Mouse (Mus musculus) limb, embryonic 15.5 days (tissue): ENCODE measurements at regions not wholly inside any gene's neighbourhood (a gene's known extent, or its start where the extent isn't known, plus 50 kb on each side); places are given as distances from the start of the nearest gene placed in this dataset.

Experiments used
- ATAC-seq: fragments of 200-750 bp; cut with Nextera tagmentation; 2 replicates; pipeline ENCODE4 v1.8.0; 2017; ENCODE audit warnings: low read depth, moderate TSS enrichment; ENCODE audit not compliant: insufficient number of reproducible peaks, low FRiP score, low TSS enrichment
- H3K27ac ChIP-seq: fragments of 300-500 bp; sonication (generic); 2 replicates; pipeline ENCODE4 v1.5.1; 2015; ENCODE audit warnings: moderate library complexity, mild to moderate bottlenecking, inconsistent platforms
- H3K27me3 ChIP-seq: fragments of 300-500 bp; sonication (generic); 2 replicates; pipeline ENCODE4 v1.6.1; 2015; ENCODE audit warnings: inconsistent platforms
- H3K36me3 ChIP-seq: fragments of 300-500 bp; sonication (generic); 2 replicates; pipeline ENCODE4 v1.6.1; 2015; ENCODE audit warnings: inconsistent platforms
- H3K4me1 ChIP-seq: fragments of 300-500 bp; sonication (generic); 2 replicates; pipeline ENCODE4 v1.6.1; 2015; ENCODE audit warnings: inconsistent platforms
- H3K4me2 ChIP-seq: fragments of 300-500 bp; sonication (generic); 2 replicates; pipeline ENCODE4 v1.6.1; 2015; ENCODE audit warnings: mild to moderate bottlenecking, inconsistent platforms
- H3K4me3 ChIP-seq: fragments of 300-500 bp; sonication (generic); 2 replicates; pipeline ENCODE4 v1.5.1; 2015; ENCODE audit warnings: mild to moderate bottlenecking, inconsistent platforms
- H3K9ac ChIP-seq: fragments of 300-500 bp; sonication (generic); 2 replicates; pipeline ENCODE4 v1.6.1; 2015; ENCODE audit warnings: inconsistent platforms
- H3K9me3 ChIP-seq: fragments of 300-500 bp; sonication (generic); 2 replicates; pipeline ENCODE4 v1.6.1; 2016; ENCODE audit warnings: inconsistent platforms
- WGBS: fragments of 180-500 bp; shearing (Covaris S2); methylation state at CpG from one replicate; pipeline ENCODE4 v1.1.7; 2015; 5-methylcytosine and 5-hydroxymethylcytosine counted together

- Histone ChIP-seq H3K36me3 (no peaks in the 10 kb centered on the region), H3K27me3 (0 out of 2 replicates have a peak, but pooled peaks cover 12% of the 10 kb centered on the region), H3K9me3 (no peaks in the 10 kb centered on the region), H3K4me3 (no peak overlapping the region), H3K27ac (peak overlapping the region; percentile 71), H3K9ac (no peak overlapping the region), H3K4me1 (peaks cover 55% of the 10 kb centered on the region), H3K4me2 (peak overlapping the region; percentile 24; the same call in 1 of the 2 replicates)
- 30% methylated on average over 30 of the region's 30 CpGs for WGBS
- no peak for ATAC-seq
These were observed 212.4 kb downstream of the Srbd1 start for GRCm38 (mm10) chr17:85932360-85933132.

- H3K9me3 ChIP-seq: no peaks in the 10 kb centered on the region
- H3K4me2 ChIP-seq: no peak overlapping the region
- 35% methylated on average over 10 of the region's 10 CpGs for WGBS
- 0 out of 2 replicates have a peak, but pooled peaks cover 13% of the 10 kb centered on the region for H3K27me3 ChIP-seq
- no peaks in the 10 kb centered on the region for H3K36me3 ChIP-seq
- no peak for ATAC-seq
- 0 out of 2 replicates have a peak overlapping the region, but pooled peaks have one; percentile 71 for H3K27ac ChIP-seq
- H3K4me3 ChIP-seq: no peak overlapping the region
- no peak overlapping the region for H3K9ac ChIP-seq
- H3K4me1 ChIP-seq: peaks cover 60% of the 10 kb centered on the region
These were observed 213.0 kb downstream of the Srbd1 start for GRCm38 (mm10) chr17:85931955-85932354.

- 41% methylated on average over 5 of the region's 5 CpGs for WGBS
- no peak overlapping the region for H3K4me3 ChIP-seq
- no peaks in the 10 kb centered on the region for H3K9me3 ChIP-seq
- H3K27ac ChIP-seq: peak overlapping the region; percentile 81
- no peak overlapping the region for H3K4me2 ChIP-seq
- no peak overlapping the region for H3K9ac ChIP-seq
- no peak for ATAC-seq
- peaks cover 13% of the 10 kb centered on the region; the same call in 1 of the 2 replicates for H3K27me3 ChIP-seq
- peaks cover 60% of the 10 kb centered on the region for H3K4me1 ChIP-seq
- H3K36me3 ChIP-seq: no peaks in the 10 kb centered on the region
These were observed 214.2 kb downstream of the Srbd1 start for GRCm38 (mm10) chr17:85930789-85931188.

- WGBS: 56% methylated on average over 3 of the region's 3 CpGs
- no peak for ATAC-seq
These were observed 214.6 kb downstream of the Srbd1 start for GRCm38 (mm10) chr17:85930331-85930730.

GRCm38 (mm10) chr17:85929699-85930286 lies 215.2 kb downstream of the Srbd1 start:
- Histone ChIP-seq H3K4me1 (peaks cover 52% of the 10 kb centered on the region), H3K27ac (peak overlapping the region; percentile 81), H3K27me3 (peaks cover 13% of the 10 kb centered on the region; the same call in 1 of the 2 replicates), H3K9ac (no peak overlapping the region), H3K9me3 (no peaks in the 10 kb centered on the region), H3K4me3 (no peak overlapping the region), H3K4me2 (no peak overlapping the region), H3K36me3 (no peaks in the 10 kb centered on the region)
- no peak for ATAC-seq
- 34% methylated on average over 12 of the region's 12 CpGs for WGBS

More at GRCm38 (mm10) chr17:85930331-85930730, 214.6 kb downstream of the Srbd1 start:
- Histone ChIP-seq H3K4me2 (no peak overlapping the region), H3K9ac (no peak overlapping the region), H3K36me3 (no peaks in the 10 kb centered on the region), H3K4me1 (peaks cover 56% of the 10 kb centered on the region), H3K27ac (peak overlapping the region; percentile 81), H3K9me3 (no peaks in the 10 kb centered on the region), H3K27me3 (peaks cover 13% of the 10 kb centered on the region; the same call in 1 of the 2 replicates), H3K4me3 (no peak overlapping the region)

- WGBS: 25% methylated on average over 2 of the region's 2 CpGs
- no peak overlapping the region for H3K4me3 ChIP-seq
- H3K27ac ChIP-seq: no peak overlapping the region
- peaks cover 13% of the 10 kb centered on the region; the same call in 1 of the 2 replicates for H3K27me3 ChIP-seq
- H3K36me3 ChIP-seq: no peaks in the 10 kb centered on the region
- H3K4me1 ChIP-seq: peaks cover 52% of the 10 kb centered on the region
- H3K4me2 ChIP-seq: no peak overlapping the region
- no peak overlapping the region for H3K9ac ChIP-seq
- no peak for ATAC-seq
- no peaks in the 10 kb centered on the region for H3K9me3 ChIP-seq
These were observed 216.4 kb downstream of the Srbd1 start for GRCm38 (mm10) chr17:85928543-85928942.

- no peak for ATAC-seq
- no peaks in the 10 kb centered on the region for H3K36me3 ChIP-seq
- no peak overlapping the region for H3K9ac ChIP-seq
- H3K27ac ChIP-seq: no peak overlapping the region
- peaks cover 44% of the 10 kb centered on the region for H3K4me1 ChIP-seq
- H3K4me2 ChIP-seq: no peak overlapping the region
- no peak overlapping the region for H3K4me3 ChIP-seq
- H3K27me3 ChIP-seq: peaks cover 13% of the 10 kb centered on the region; the same call in 1 of the 2 replicates
- WGBS: 57% methylated on average over 9 of the region's 9 CpGs
- no peaks in the 10 kb centered on the region for H3K9me3 ChIP-seq
These were observed 217.7 kb downstream of the Srbd1 start for GRCm38 (mm10) chr17:85927261-85927660.

GRCm38 (mm10) chr17:85926044-85926443 lies 218.9 kb downstream of the Srbd1 start:
- WGBS: 89% methylated on average over 4 of the region's 4 CpGs
- Histone ChIP-seq H3K4me1 (peaks cover 43% of the 10 kb centered on the region), H3K4me2 (no peak overlapping the region), H3K4me3 (no peak overlapping the region), H3K27ac (no peak overlapping the region), H3K9ac (no peak overlapping the region), H3K27me3 (peaks cover 7% of the 10 kb centered on the region; the same call in 1 of the 2 replicates), H3K9me3 (no peaks in the 10 kb centered on the region), H3K36me3 (no peaks in the 10 kb centered on the region)
- ATAC-seq: no peak

GRCm38 (mm10) chr17:85921219-85921673 lies 223.7 kb downstream of the Srbd1 start:
- ATAC-seq: peak; percentile 62; the same call in 1 of the 2 replicates
- peaks cover 16% of the 10 kb centered on the region for H3K27me3 ChIP-seq
- no peaks in the 10 kb centered on the region for H3K9me3 ChIP-seq
- WGBS: 23% methylated on average over 8 of the region's 8 CpGs
- H3K27ac ChIP-seq: peak overlapping the region; percentile 38; the same call in 1 of the 2 replicates
- peaks cover 22% of the 10 kb centered on the region for H3K4me1 ChIP-seq
- no peak overlapping the region for H3K4me3 ChIP-seq
- H3K36me3 ChIP-seq: no peaks in the 10 kb centered on the region
- no peak overlapping the region for H3K4me2 ChIP-seq
- H3K9ac ChIP-seq: no peak overlapping the region

- Histone ChIP-seq H3K27me3 (peaks cover 16% of the 10 kb centered on the region), H3K9ac (no peak overlapping the region), H3K4me3 (no peak overlapping the region), H3K36me3 (no peaks in the 10 kb centered on the region), H3K4me2 (no peak overlapping the region), H3K9me3 (no peaks in the 10 kb centered on the region), H3K27ac (no peak overlapping the region), H3K4me1 (peaks cover 22% of the 10 kb centered on the region)
- no peak for ATAC-seq
- 67% methylated on average over 7 of the region's 7 CpGs for WGBS
These were observed 225.1 kb downstream of the Srbd1 start for GRCm38 (mm10) chr17:85919868-85920267.

GRCm38 (mm10) chr17:85915870-85916269 lies 227.8 kb upstream of the Six2 start:
- Histone ChIP-seq H3K4me2 (no peak overlapping the region), H3K4me3 (no peak overlapping the region), H3K9me3 (no peaks in the 10 kb centered on the region), H3K27me3 (peaks cover 16% of the 10 kb centered on the region), H3K27ac (no peak overlapping the region), H3K36me3 (no peaks in the 10 kb centered on the region), H3K9ac (no peak overlapping the region), H3K4me1 (peaks cover 8% of the 10 kb centered on the region)
- ATAC-seq: no peak
- 78% methylated on average over 3 of the region's 3 CpGs for WGBS

GRCm38 (mm10) chr17:85914062-85914461 lies 226.0 kb upstream of the Six2 start:
- H3K4me2 ChIP-seq: no peak overlapping the region
- no peaks in the 10 kb centered on the region for H3K9me3 ChIP-seq
- H3K27me3 ChIP-seq: peaks cover 16% of the 10 kb centered on the region
- H3K4me3 ChIP-seq: no peak overlapping the region
- 79% methylated on average over 6 of the region's 6 CpGs for WGBS
- no peaks in the 10 kb centered on the region for H3K36me3 ChIP-seq
- H3K4me1 ChIP-seq: no peaks in the 10 kb centered on the region
- no peak for ATAC-seq
- H3K9ac ChIP-seq: no peak overlapping the region
- H3K27ac ChIP-seq: no peak overlapping the region
